Mouse (Mus musculus): Measurements from ENCODE around the gene Cntnap3. TPM values are rescaled to one million over a fixed set of nuclear protein-coding genes. Genes with fewer than 3 reads are reported as not detected.
"Not testable (repeated sequence)": the region's sequence is repeated elsewhere in the genome, so short reads cannot be mapped to it uniquely, and the experiment has no call there.

Gene Cntnap3
- 0.02 TPM for polyA plus RNA-seq (2012; fragmentation: generic; extraction: Trizol)

GRCm38 (mm10) chr13:64903585-64904208 is at the start of gene Cntnap3:
TSS of gene Cntnap3 (minus strand) at chr13:64903955.
- Histone ChIP-seq H3K79me2 (ENCODE audit: control insufficient read depth, insufficient read depth) (no peaks in the 10 kb centered on the region), H3ac (ENCODE audit: control insufficient read depth, insufficient read length) (no peak within 1 kb of the TSS), H3K4me2 (ENCODE audit: low read depth) (no peak within 1 kb of the TSS), H3K4me3 (no peak within 1 kb of the TSS), H3K36me3 (ENCODE audit: control insufficient read depth, insufficient read depth) (no peaks in the 10 kb centered on the region), H3K27me3 (ENCODE audit: control insufficient read depth, insufficient read depth, insufficient read length) (no peaks in the 10 kb centered on the region)
- no peak for TF ChIP-seq TCF3 (IDR thresholded peaks at IDR 0.05; ENCODE audit: insufficient read length, low read depth)
- no peak for TF ChIP-seq USF1 (IDR thresholded peaks at IDR 0.05; ENCODE audit: low read depth)
- TF ChIP-seq MYOG (IDR thresholded peaks at IDR 0.05; ENCODE audit: control insufficient read depth in 1 of 3, insufficient read depth in 1 of 3, insufficient read length in 2 of 3, low read depth in 2 of 3), result no peak
- no peak for TF ChIP-seq MAX (IDR thresholded peaks at IDR 0.05; ENCODE audit: low read depth)
- no peak for TF ChIP-seq REST (IDR thresholded peaks at IDR 0.05; ENCODE audit: insufficient read depth, insufficient read length)
- TF ChIP-seq POLR2AphosphoS2 (IDR thresholded peaks at IDR 0.05; ENCODE audit: insufficient read length, low read depth), result no peak
- TF ChIP-seq SRF (IDR thresholded peaks at IDR 0.05; ENCODE audit: control insufficient read depth, insufficient read length, low read depth), result no peak
- TF ChIP-seq POLR2A (IDR thresholded peaks at IDR 0.05; ENCODE audit: insufficient read length, low read depth), result no peak
- TF ChIP-seq MYOD1 (IDR thresholded peaks at IDR 0.05; ENCODE audit: control insufficient read depth in 1 of 3, insufficient read length in 2 of 3, low read depth in 2 of 3), result no peak
- TF ChIP-seq TCF12 (IDR thresholded peaks at IDR 0.05; ENCODE audit: insufficient read depth, poor library complexity, severe bottlenecking), result no peak
- TF ChIP-seq CEBPB (IDR thresholded peaks at IDR 0.05; ENCODE audit: insufficient read depth, poor library complexity, severe bottlenecking), result no peak

- H3K4me3 ChIP-seq, result no peak within 1 kb of the TSS
- H3K27me3 ChIP-seq (ENCODE audit: control insufficient read depth, insufficient read depth, insufficient read length), result no peaks in the 10 kb centered on the region
- no peak within 1 kb of the TSS for H3K4me2 ChIP-seq (ENCODE audit: low read depth)
- H3ac ChIP-seq (ENCODE audit: control insufficient read depth, insufficient read length), result no peak within 1 kb of the TSS
- no peak for TF ChIP-seq REST (IDR thresholded peaks at IDR 0.05; ENCODE audit: insufficient read depth, insufficient read length)
- H3K79me2 ChIP-seq (ENCODE audit: control insufficient read depth, insufficient read depth), result no peaks in the 10 kb centered on the region
- no peaks in the 10 kb centered on the region for H3K36me3 ChIP-seq (ENCODE audit: control insufficient read depth, insufficient read depth)
These were observed 13.4 kb upstream of the Cntnap3 start, which contains the start of gene Spata31 for GRCm38 (mm10) chr13:64917191-64917590. TSS of gene Spata31 (plus strand) at chr13:64917406.

GRCm38 (mm10) chr13:64903132-64903531 is 623 bp downstream of the Cntnap3 start:
- TF ChIP-seq POLR2AphosphoS2 (IDR thresholded peaks at IDR 0.05; ENCODE audit: insufficient read length, low read depth) (no peak), MYOG (IDR thresholded peaks at IDR 0.05; ENCODE audit: control insufficient read depth in 1 of 3, insufficient read depth in 1 of 3, insufficient read length in 2 of 3, low read depth in 2 of 3) (no peak), USF1 (IDR thresholded peaks at IDR 0.05; ENCODE audit: low read depth) (no peak), E2F4 (IDR thresholded peaks at IDR 0.05; ENCODE audit: insufficient read depth) (no peak), CEBPB (IDR thresholded peaks at IDR 0.05; ENCODE audit: insufficient read depth, poor library complexity, severe bottlenecking) (no peak), TCF3 (IDR thresholded peaks at IDR 0.05; ENCODE audit: insufficient read length, low read depth) (no peak), MYOD1 (IDR thresholded peaks at IDR 0.05; ENCODE audit: control insufficient read depth in 1 of 3, insufficient read length in 2 of 3, low read depth in 2 of 3) (no peak), SRF (IDR thresholded peaks at IDR 0.05; ENCODE audit: control insufficient read depth, insufficient read length, low read depth) (no peak), MAX (IDR thresholded peaks at IDR 0.05; ENCODE audit: low read depth) (no peak), TCF12 (IDR thresholded peaks at IDR 0.05; ENCODE audit: insufficient read depth, poor library complexity, severe bottlenecking) (no peak), REST (IDR thresholded peaks at IDR 0.05; ENCODE audit: insufficient read depth, insufficient read length) (no peak), POLR2A (IDR thresholded peaks at IDR 0.05; ENCODE audit: insufficient read length, low read depth) (no peak)
- Histone ChIP-seq H3K4me2 (ENCODE audit: low read depth) (no peak overlapping the region), H3K79me2 (ENCODE audit: control insufficient read depth, insufficient read depth) (no peaks in the 10 kb centered on the region), H3ac (ENCODE audit: control insufficient read depth, insufficient read length) (no peak overlapping the region), H3K4me3 (no peak overlapping the region), H3K27me3 (ENCODE audit: control insufficient read depth, insufficient read depth, insufficient read length) (no peaks in the 10 kb centered on the region), H3K36me3 (ENCODE audit: control insufficient read depth, insufficient read depth) (no peaks in the 10 kb centered on the region)

GRCm38 (mm10) chr13:64865397-64865796 is 38.4 kb downstream of the Cntnap3 start:
- H3K36me3 ChIP-seq (ENCODE audit: control insufficient read depth, insufficient read depth), result no peaks in the 10 kb centered on the region
- TF ChIP-seq CEBPB (IDR thresholded peaks at IDR 0.05; ENCODE audit: insufficient read depth, poor library complexity, severe bottlenecking) (no peak), E2F4 (IDR thresholded peaks at IDR 0.05; ENCODE audit: insufficient read depth) (no peak), MYOG (IDR thresholded peaks at IDR 0.05; ENCODE audit: control insufficient read depth in 1 of 3, insufficient read depth in 1 of 3, insufficient read length in 2 of 3, low read depth in 2 of 3) (no peak), REST (IDR thresholded peaks at IDR 0.05; ENCODE audit: insufficient read depth, insufficient read length) (no peak), POLR2A (IDR thresholded peaks at IDR 0.05; ENCODE audit: insufficient read length, low read depth) (no peak), MYOD1 (IDR thresholded peaks at IDR 0.05; ENCODE audit: control insufficient read depth in 1 of 3, insufficient read length in 2 of 3, low read depth in 2 of 3) (no peak), POLR2AphosphoS2 (IDR thresholded peaks at IDR 0.05; ENCODE audit: insufficient read length, low read depth) (no peak), TCF12 (IDR thresholded peaks at IDR 0.05; ENCODE audit: insufficient read depth, poor library complexity, severe bottlenecking) (no peak), USF1 (IDR thresholded peaks at IDR 0.05; ENCODE audit: low read depth) (no peak), SRF (IDR thresholded peaks at IDR 0.05; ENCODE audit: control insufficient read depth, insufficient read length, low read depth) (no peak)
- no peak overlapping the region for H3K4me3 ChIP-seq
- H3K79me2 ChIP-seq (ENCODE audit: control insufficient read depth, insufficient read depth), result no peaks in the 10 kb centered on the region
- H3ac ChIP-seq (ENCODE audit: control insufficient read depth, insufficient read length), result no peak overlapping the region
- H3K27me3 ChIP-seq (ENCODE audit: control insufficient read depth, insufficient read depth, insufficient read length), result no peaks in the 10 kb centered on the region
- no peak overlapping the region for H3K4me2 ChIP-seq (ENCODE audit: low read depth)

- H3K27me3 ChIP-seq (ENCODE audit: control insufficient read depth, insufficient read depth, insufficient read length); H3ac ChIP-seq (ENCODE audit: control insufficient read depth, insufficient read length); H3K79me2 ChIP-seq (ENCODE audit: control insufficient read depth, insufficient read depth); H3K36me3 ChIP-seq (ENCODE audit: control insufficient read depth, insufficient read depth); H3K4me2 ChIP-seq (ENCODE audit: low read depth); H3K4me3 ChIP-seq: not testable (repeated sequence)
These were observed 78.9 kb downstream of the Cntnap3 start for GRCm38 (mm10) chr13:64824856-64825255.

Measured in myocyte (in vitro differentiated cells).